9 mouse cellular contexts compared by ENCODE assay signal in genomic region chr7:37769004-37769403, GRCm38 (mm10). TPM values are rescaled to one million over a fixed set of nuclear protein-coding genes. Genes with fewer than 3 reads are reported as not detected.
DNase-seq lines count a peak whose midpoint lies in the region; ATAC-seq and TF ChIP-seq lines count a peak whose summit lies in the region.
"Had no signal": no experiment of that assay in that cellular context is flagged by ENCODE, and none has a peak within 500 bp of the region (broad histone marks: within the 10 kb centered on the region; RNA-seq: fewer than 3 reads in every experiment).

No protein-coding gene starts in this region.

- no peak overlapping the region for H3K27ac ChIP-seq in kidney, embryonic 16.5 days (ENCODE audit: low read length)
- peak overlapping the region; percentile 93 for H3K27ac ChIP-seq in forebrain, embryonic 11.5 days (ENCODE audit: low read depth, low read length)
- 0 out of 2 replicates have a peak overlapping the region, but pooled peaks have one; percentile 17 for H3K27ac ChIP-seq in intestine, embryonic 16.5 days (ENCODE audit: low read length)
- H3K27ac ChIP-seq in olfactory bulb, adult 2 months (ENCODE audit: insufficient read depth, low read depth, low read length): no peak overlapping the region

- TF ChIP-seq CTCF in olfactory bulb, adult 2 months (IDR thresholded peaks at IDR 0.05; ENCODE audit: insufficient read depth, low read depth, low read length): no peak

- WGBS in kidney, embryonic 16.5 days: 1% methylated on average over 28 of the region's 28 CpGs
- under 1% methylated on average over 28 of the region's 28 CpGs for WGBS in forebrain, embryonic 11.5 days
- 1% methylated on average over 28 of the region's 28 CpGs for WGBS in intestine, embryonic 16.5 days
- WGBS in olfactory bulb, adult 2 months: 2% methylated on average over 28 of the region's 28 CpGs

- DNase-seq in kidney, adult 9 months: no peak
- peak; percentile 28 to 57 for DNase-seq in adrenal gland, postnatal 36 days
- peak; percentile 67 for DNase-seq in forebrain, embryonic 11.5 days (ENCODE audit: low spot score)
- DNase-seq in urinary bladder, postnatal 4 days (ENCODE audit: low spot score in 2 of 2): no peak
- DNase-seq in thymus, postnatal 25 days: no peak

- H3K4me2 ChIP-seq in kidney, embryonic 16.5 days (replicated peaks; ENCODE audit: low read depth, low read length): peak overlapping the region; percentile 98
- peak overlapping the region; percentile 98 for H3K4me2 ChIP-seq in forebrain, embryonic 11.5 days (ENCODE audit: low read depth, low read length, severe bottlenecking)
- peak overlapping the region; percentile 88 for H3K4me2 ChIP-seq in intestine, embryonic 16.5 days (ENCODE audit: low read depth, low read length)

- H3K9me3 ChIP-seq in kidney, embryonic 16.5 days (ENCODE audit: low read length): no peaks in the 10 kb centered on the region
- H3K9me3 ChIP-seq in forebrain, embryonic 11.5 days (ENCODE audit: control insufficient read depth, low read length): no peaks in the 10 kb centered on the region
- H3K9me3 ChIP-seq in intestine, embryonic 16.5 days (ENCODE audit: control insufficient read depth, low read length): no peaks in the 10 kb centered on the region

- TF ChIP-seq POLR2A in olfactory bulb, adult 2 months (IDR thresholded peaks at IDR 0.05; ENCODE audit: insufficient read depth, low read depth, low read length): no peak

- peak overlapping the region; percentile 48 for H3K9ac ChIP-seq in kidney, embryonic 16.5 days (replicated peaks; ENCODE audit: low read length)
- peak overlapping the region; percentile 79 for H3K9ac ChIP-seq in forebrain, embryonic 11.5 days (ENCODE audit: low read length)
- H3K9ac ChIP-seq in intestine, embryonic 16.5 days (ENCODE audit: low read depth, low read length): peak overlapping the region; percentile 68

- H3K4me1 ChIP-seq in kidney, embryonic 16.5 days (ENCODE audit: insufficient read depth, low read length): peaks cover 29% of the 10 kb centered on the region
- H3K4me1 ChIP-seq in forebrain, embryonic 11.5 days (replicated peaks; ENCODE audit: control insufficient read depth, insufficient read depth, low read length): peaks cover 6% of the 10 kb centered on the region; the same call in 1 of the 2 replicates
- peaks cover 9% of the 10 kb centered on the region; the same call in 1 of the 2 replicates for H3K4me1 ChIP-seq in intestine, embryonic 16.5 days (ENCODE audit: control insufficient read depth, insufficient read depth, low read length)
- H3K4me1 ChIP-seq in olfactory bulb, adult 2 months (ENCODE audit: control insufficient read depth, insufficient read depth, low read length): peaks cover 29% of the 10 kb centered on the region

- peaks cover 70% of the 10 kb centered on the region for H3K27me3 ChIP-seq in kidney, embryonic 16.5 days (ENCODE audit: insufficient read depth, low read length)
- no peaks in the 10 kb centered on the region for H3K27me3 ChIP-seq in forebrain, embryonic 11.5 days (ENCODE audit: control insufficient read depth, insufficient read depth, low read length)
- peaks cover 58% of the 10 kb centered on the region for H3K27me3 ChIP-seq in intestine, embryonic 16.5 days (replicated peaks; ENCODE audit: control insufficient read depth, insufficient read depth, low read length)
- H3K27me3 ChIP-seq: Patski had no signal

- H3K36me3 ChIP-seq in kidney, embryonic 16.5 days (ENCODE audit: insufficient read depth, low read length): no peaks in the 10 kb centered on the region
- no peaks in the 10 kb centered on the region for H3K36me3 ChIP-seq in forebrain, embryonic 11.5 days (ENCODE audit: control insufficient read depth, insufficient read depth, low read length)
- H3K36me3 ChIP-seq in intestine, embryonic 16.5 days (ENCODE audit: control insufficient read depth, insufficient read depth, low read length): no peaks in the 10 kb centered on the region

- peak overlapping the region; percentile 55 for H3K4me3 ChIP-seq in kidney, embryonic 16.5 days (ENCODE audit: low read length)
- peak overlapping the region; percentile 55 for H3K4me3 ChIP-seq in forebrain, embryonic 11.5 days (ENCODE audit: low read depth, low read length)
- H3K4me3 ChIP-seq in intestine, embryonic 16.5 days (ENCODE audit: low read length): peak overlapping the region; percentile 54
- peak overlapping the region; percentile 58 for H3K4me3 ChIP-seq in olfactory bulb, adult 2 months (ENCODE audit: insufficient read depth, low read depth, low read length)

- ATAC-seq in kidney, embryonic 16.5 days (ENCODE audit: low FRiP score, low TSS enrichment): no peak
- no peak for ATAC-seq in forebrain, embryonic 11.5 days (replicated peaks; ENCODE audit: low FRiP score)
- no peak for ATAC-seq in intestine, embryonic 16.5 days

RNA-seq across cellular contexts. Expression of gene Zfp536, which starts 4.4 kb away (rescaled TPM):
- polyA plus RNA-seq in kidney, embryonic 16.5 days (2015; fragmentation: Nextera tagmentation; extraction: Ambion mirVana): 9.0 and 10.2 TPM in 2 replicates
- total RNA-seq in adrenal gland, postnatal 36 days (2021): 1 to 10 TPM; 6.7 to 8.5 TPM
- 34.4 and 41.8 TPM in 2 replicates for polyA plus RNA-seq in forebrain, embryonic 11.5 days (2014; fragmentation: Nextera tagmentation; extraction: Ambion mirVana)
- 7.0 and 8.8 TPM in 2 replicates for polyA plus RNA-seq in intestine, embryonic 16.5 days (2015; fragmentation: Nextera tagmentation; extraction: Ambion mirVana)
- not detected in 2 replicates for polyA plus RNA-seq in olfactory bulb, adult 2 months (2012; ENCODE audit: insufficient read depth, insufficient read length, low replicate concordance, missing spikeins)

Comparison
In these comparisons a context has a peak if more than half of its experiments do, and no peak if none do; other contexts are left out.
1. H3K27ac ChIP-seq: peak in forebrain, embryonic 11.5 days (single experiment) and intestine, embryonic 16.5 days (single experiment); none in kidney, embryonic 16.5 days (single experiment) and olfactory bulb, adult 2 months (single experiment).
2. DNase-seq: peak in adrenal gland, postnatal 36 days (2 of 2) and forebrain, embryonic 11.5 days (single experiment); none in kidney, adult 9 months (single experiment), urinary bladder, postnatal 4 days (0 of 2) and thymus, postnatal 25 days (single experiment).
3. Peak in every context shown above with its lines, with median percentiles within 50 percentile points of each other: H3K4me2 ChIP-seq, H3K4me3 ChIP-seq and H3K9ac ChIP-seq.